Mouse (Mus musculus): ENCODE measurements around the gene Dedd2.
"Not testable (repeated sequence)": the region's sequence is repeated elsewhere in the genome, so short reads cannot be mapped to it uniquely, and the experiment has no call there.

The Dedd2 gene

GRCm38 (mm10) chr7:25220457-25221101, at the start of gene Dedd2:
Gene Dedd2, minus strand, starts transcription at chr7:25220615.
- DNase-seq (ENCODE audit: low spot score in 2 of 2) = peak in 1 of 2 experiments; percentile 12

- no peak for DNase-seq (ENCODE audit: low spot score in 2 of 2)
These were observed 49.3 kb upstream of the Dedd2 start for GRCm38 (mm10) chr7:25269545-25270271.

GRCm38 (mm10) chr7:25269029-25269428, 48.6 kb upstream of the Dedd2 start:
- no peak for DNase-seq (ENCODE audit: low spot score in 2 of 2)

- DNase-seq (ENCODE audit: low spot score in 2 of 2) = no peak
These were observed 48.2 kb upstream of the Dedd2 start for GRCm38 (mm10) chr7:25268588-25268987.

GRCm38 (mm10) chr7:25267751-25268463, 47.5 kb upstream of the Dedd2 start:
- DNase-seq (ENCODE audit: low spot score in 2 of 2) = peak; percentile 99

- peak; percentile 99 to 100 for DNase-seq (ENCODE audit: low spot score in 2 of 2)
These were observed 46.9 kb upstream of the Dedd2 start, which contains the start of gene Cic for GRCm38 (mm10) chr7:25267301-25267750. Gene Cic, plus strand, starts transcription at chr7:25267704.

GRCm38 (mm10) chr7:25266180-25266962, 46.0 kb upstream of the Dedd2 start:
- no peak for DNase-seq (ENCODE audit: low spot score in 2 of 2)

- not testable (repeated sequence) for DNase-seq (ENCODE audit: low spot score in 2 of 2)
These were observed 45.3 kb upstream of the Dedd2 start for GRCm38 (mm10) chr7:25265743-25266142.

GRCm38 (mm10) chr7:25263968-25264870, 43.8 kb upstream of the Dedd2 start:
- no peak for DNase-seq (ENCODE audit: low spot score in 2 of 2)

- no peak for DNase-seq (ENCODE audit: low spot score in 2 of 2)
These were observed 41.5 kb upstream of the Dedd2 start for GRCm38 (mm10) chr7:25261896-25262295.

GRCm38 (mm10) chr7:25251822-25252221, 31.4 kb upstream of the Dedd2 start:
- DNase-seq (ENCODE audit: low spot score in 2 of 2) = no peak

GRCm38 (mm10) chr7:25251071-25251791, 30.8 kb upstream of the Dedd2 start:
- DNase-seq (ENCODE audit: low spot score in 2 of 2) = peak in 1 of 2 experiments; percentile 44

- DNase-seq (ENCODE audit: low spot score in 2 of 2) = peak; percentile 93 to 96
These were observed 29.9 kb upstream of the Dedd2 start, which contains the start of gene Erf for GRCm38 (mm10) chr7:25250141-25250972. Gene Erf, minus strand, starts transcription at chr7:25250761.

GRCm38 (mm10) chr7:25249314-25250140, 29.1 kb upstream of the Dedd2 start:
- DNase-seq (ENCODE audit: low spot score in 2 of 2) = peak; percentile 63 to 70

GRCm38 (mm10) chr7:25248846-25249313, 28.5 kb upstream of the Dedd2 start:
- no peak for DNase-seq (ENCODE audit: low spot score in 2 of 2)

- peak; percentile 81 to 83 for DNase-seq (ENCODE audit: low spot score in 2 of 2)
These were observed 27.7 kb upstream of the Dedd2 start for GRCm38 (mm10) chr7:25248018-25248647.

- no peak for DNase-seq (ENCODE audit: low spot score in 2 of 2)
These were observed 27.1 kb upstream of the Dedd2 start for GRCm38 (mm10) chr7:25247498-25247897.

All from right cerebral cortex, adult 2 months (tissue).